Mouse (Mus musculus): Measurements from ENCODE around the gene Gm20388.

DNA sequence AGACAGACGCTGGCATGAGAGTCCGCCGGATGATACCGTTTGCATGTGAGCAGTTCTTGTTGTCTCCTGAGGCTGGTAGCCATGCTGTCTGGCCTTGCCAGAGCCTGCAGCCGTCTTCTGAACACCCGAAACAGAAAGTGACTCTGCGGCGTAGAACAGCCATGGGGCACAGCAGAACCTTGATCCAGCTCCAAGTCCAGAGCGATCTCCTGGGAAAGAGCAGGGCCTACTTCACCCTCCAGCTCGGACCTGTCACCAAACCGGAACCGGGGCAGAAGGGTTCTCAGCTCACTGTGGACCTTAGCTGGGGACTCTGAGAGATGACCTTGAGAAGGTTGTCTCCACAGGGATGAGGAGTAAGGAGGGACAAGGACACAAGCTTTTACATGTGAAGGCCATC lies 3364.5 kb downstream of the Gm20388 start:
- TF ChIP-seq CTCF (IDR thresholded peaks at IDR 0.05; ENCODE audit: low read depth) (no peak), EP300 (IDR thresholded peaks at IDR 0.05; ENCODE audit: low read depth) (no peak)

All from liver, embryonic 14.5 days (tissue).